Mouse (Mus musculus): ENCODE data around the gene Rbpj.

GRCm38 (mm10) chr5:53671507-53671906 lies 205.6 kb downstream of the Rbpj start:
- TF ChIP-seq CTCF (IDR thresholded peaks at IDR 0.05; ENCODE audit: low read depth) = no peak
- no peak for TF ChIP-seq EP300 (IDR thresholded peaks at IDR 0.05; ENCODE audit: low read depth)
